Mouse (Mus musculus): ENCODE measurements around the gene Thop1.

- TF ChIP-seq BHLHE40 (IDR thresholded peaks at IDR 0.05; ENCODE audit: low read depth, low read length), result no peak
- TF ChIP-seq CTCF (conservative IDR thresholded peaks at IDR 0.05 in 1 of 2, IDR thresholded peaks at IDR 0.05 in 1 of 2; ENCODE audit: low read depth in 2 of 2, low read length in 2 of 2), result no peak
Measured at GRCm38 (mm10) chr10:81033586-81033985, 36.2 kb upstream of the Thop1 start.

Data from CH12.LX (cell line).